Mouse (Mus musculus) hindbrain, embryonic 14.5 days (tissue): ENCODE data around the gene Klre1. TPM values are rescaled to one million over a fixed set of nuclear protein-coding genes. Genes with fewer than 3 reads are reported as not detected.
A peak's percentile ranks its signal among the peaks of the same experiment; 100 is the strongest.

ENCODE experiments used
- ATAC-seq: fragments of 200-750 bp; cut with Nextera tagmentation; 2 replicates; pipeline ENCODE4 v1.8.0; 2017; ENCODE audit warnings: moderate number of reproducible peaks, mild to moderate bottlenecking, moderate TSS enrichment, moderate library complexity; ENCODE audit not compliant: low FRiP score
- DNase-seq: peaks from one replicate; pipeline ENCODE4 v3.0.0-alpha.2; 2015; ENCODE audit warnings: low spot score
- H3K27ac ChIP-seq: fragments of 300-500 bp; sonication (generic); 2 replicates; pipeline ENCODE4 v1.5.1; 2014; ENCODE audit warnings: mild to moderate bottlenecking, moderate library complexity
- H3K27me3 ChIP-seq: fragments of 300-500 bp; sonication (generic); 2 replicates; pipeline ENCODE4 v1.6.1; 2014; ENCODE audit warnings: mild to moderate bottlenecking, low read length, mixed read lengths; ENCODE audit not compliant: control insufficient read depth, insufficient read depth
- H3K36me3 ChIP-seq: fragments of 300-500 bp; sonication (generic); replicated peaks from 2 replicates; pipeline ENCODE4 v1.6.1; 2014; ENCODE audit not compliant: control insufficient read depth, insufficient read depth
- H3K4me1 ChIP-seq: fragments of 300-500 bp; sonication (generic); replicated peaks from 2 replicates; pipeline ENCODE4 v1.6.1; 2014; ENCODE audit warnings: antibody characterized with exemption, low read length, mixed read lengths; ENCODE audit not compliant: control insufficient read depth, insufficient read depth
- H3K4me2 ChIP-seq: fragments of 300-500 bp; sonication (generic); replicated peaks from 2 replicates; pipeline ENCODE4 v1.6.1; 2014; ENCODE audit warnings: mild to moderate bottlenecking, moderate library complexity
- H3K4me3 ChIP-seq: fragments of 300-500 bp; sonication (generic); replicated peaks from 2 replicates; pipeline ENCODE4 v1.5.1; 2014; ENCODE audit warnings: mild to moderate bottlenecking, low read length
- H3K9ac ChIP-seq: fragments of 300-500 bp; sonication (generic); 2 replicates; pipeline ENCODE4 v1.6.1; 2014
- H3K9me3 ChIP-seq: fragments of 300-500 bp; sonication (generic); 2 replicates; pipeline ENCODE4 v1.6.1; 2016; ENCODE audit warnings: low read length; ENCODE audit not compliant: control insufficient read depth
- whole genome bisulfite sequencing: fragments of 180-500 bp; shearing (Covaris S2); extraction: QIAGEN DNeasy Blood & Tissue Kit; methylation state at CpG from one replicate; pipeline ENCODE4 v1.1.7; 2014; 5-methylcytosine and 5-hydroxymethylcytosine counted together
- polyA plus RNA-seq: library from polyadenylated mRNA; unstranded; fragments of >200 nt; fragmentation: Nextera tagmentation; extraction: Ambion mirVana; gene quantifications from 2 replicates; pipeline ENCODE4 v1.2.1, GENCODE M21; 2014

Gene Klre1
- polyA plus RNA-seq: not detected in 2 replicates

GRCm38 (mm10) chr6:129577605-129578004, at the start of gene Klre1:
TSS of gene Klre1 (plus strand) at chr6:129577905.
- H3K27ac ChIP-seq: no peak within 1 kb of the TSS
- DNase-seq: no peak
- no peaks in the 10 kb centered on the region for H3K27me3 ChIP-seq
- H3K4me2 ChIP-seq: no peak within 1 kb of the TSS
- no peaks in the 10 kb centered on the region for H3K4me1 ChIP-seq
- WGBS: 89% methylated on average over 8 of the region's 8 CpGs
- H3K9ac ChIP-seq: no peak within 1 kb of the TSS
- no peak for ATAC-seq
- no peak within 1 kb of the TSS for H3K4me3 ChIP-seq
- no peaks in the 10 kb centered on the region for H3K9me3 ChIP-seq
- H3K36me3 ChIP-seq: no peaks in the 10 kb centered on the region

- Histone ChIP-seq H3K4me1 (peaks cover under 1% of the 10 kb centered on the region), H3K36me3 (no peaks in the 10 kb centered on the region), H3K27ac (no peak overlapping the region), H3K9me3 (no peaks in the 10 kb centered on the region), H3K4me3 (no peak overlapping the region), H3K4me2 (no peak overlapping the region), H3K9ac (no peak overlapping the region), H3K27me3 (no peaks in the 10 kb centered on the region)
- no peak for ATAC-seq
- no peak for DNase-seq
- WGBS: 85% methylated on average over 1 of the region's 1 CpGs
These were observed 48.1 kb upstream of the Klre1 start for GRCm38 (mm10) chr6:129529605-129530004.

GRCm38 (mm10) chr6:129530261-129530660, 47.4 kb upstream of the Klre1 start:
- ATAC-seq (no peak), DNase-seq (no peak)
- H3K9me3 ChIP-seq: no peaks in the 10 kb centered on the region
- H3K4me3 ChIP-seq: no peak overlapping the region
- H3K9ac ChIP-seq: no peak overlapping the region
- no peak overlapping the region for H3K4me2 ChIP-seq
- H3K27ac ChIP-seq: no peak overlapping the region
- no peaks in the 10 kb centered on the region for H3K36me3 ChIP-seq
- H3K4me1 ChIP-seq: peaks cover 7% of the 10 kb centered on the region
- H3K27me3 ChIP-seq: no peaks in the 10 kb centered on the region

DNA sequence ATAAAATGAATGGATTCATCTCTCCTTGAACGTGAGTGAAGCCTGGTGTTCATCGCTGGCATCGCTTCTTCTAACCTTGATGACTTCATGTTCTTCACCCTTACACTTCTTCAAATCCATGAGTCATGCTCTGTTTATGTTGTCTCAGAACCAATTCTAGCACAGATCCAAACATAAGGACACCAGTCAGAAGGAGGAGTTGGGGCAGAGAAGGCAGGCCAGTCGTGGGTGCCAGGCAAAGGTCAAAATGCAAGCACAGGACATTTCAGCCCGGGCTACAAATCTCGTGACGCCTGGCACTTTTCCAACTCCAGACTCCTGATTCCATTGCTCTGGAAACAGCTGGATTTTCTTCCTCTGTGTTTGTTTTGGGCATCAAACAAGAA, 45.2 kb upstream of the Klre1 start:
- Histone ChIP-seq H3K4me3 (peak overlapping the region; percentile 94), H3K9ac (peak overlapping the region; percentile 95), H3K36me3 (peaks cover 4% of the 10 kb centered on the region), H3K9me3 (no peaks in the 10 kb centered on the region), H3K27me3 (no peaks in the 10 kb centered on the region), H3K4me1 (peaks cover 24% of the 10 kb centered on the region), H3K27ac (peak overlapping the region; percentile 94), H3K4me2 (peak overlapping the region; percentile 75)
- DNase-seq (peak; percentile 71), ATAC-seq (peak; percentile 34)
- 32% methylated on average over 7 of the region's 7 CpGs for WGBS

DNA sequence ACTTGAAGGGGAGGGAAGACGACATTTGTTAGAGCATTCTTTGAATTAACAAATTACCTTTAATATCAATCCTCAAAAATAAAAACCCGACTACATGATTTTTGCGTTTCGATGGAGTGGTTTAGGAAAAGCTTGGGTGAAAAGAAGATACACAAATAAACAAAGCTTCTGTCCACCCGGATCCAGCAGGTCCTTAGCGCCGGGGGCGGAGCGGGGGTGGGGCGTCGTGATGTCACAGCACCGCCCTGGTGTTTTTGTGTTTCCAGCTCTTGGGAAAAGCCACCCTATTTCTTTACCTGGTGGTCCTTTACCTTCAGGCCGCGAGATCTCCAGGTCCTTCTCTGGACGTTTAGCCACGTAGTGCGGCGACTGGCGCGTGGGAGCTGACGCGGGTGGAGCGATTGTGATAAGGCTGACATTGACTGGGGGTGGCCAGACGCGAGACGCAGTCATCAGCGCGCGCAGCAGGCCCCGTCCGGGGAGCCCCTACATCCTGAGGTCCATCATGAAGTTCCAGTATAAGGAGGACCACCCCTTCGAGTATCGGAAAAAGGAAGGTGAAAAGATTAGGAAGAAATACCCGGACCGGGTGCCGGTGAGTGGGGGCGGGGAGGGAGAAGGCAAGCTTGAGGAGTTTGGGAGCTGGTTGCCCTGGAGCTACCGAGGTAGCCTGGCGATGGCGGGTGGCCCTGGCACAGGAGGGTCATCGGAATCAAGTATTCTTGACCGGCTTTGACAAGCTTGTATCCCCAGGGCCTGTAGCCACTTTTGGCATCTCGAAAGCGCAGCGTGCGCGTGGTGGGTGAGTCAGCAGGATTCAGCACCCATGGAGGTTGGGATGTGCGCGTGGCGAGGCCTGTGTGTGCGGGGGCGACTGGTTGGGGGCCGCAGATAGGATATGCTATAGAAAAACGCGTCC, 44.5 kb upstream of the Klre1 start, which contains the start of gene Gabarapl1:
TSS of gene Gabarapl1 (plus strand) at position 219 of the 919 bp plus-strand sequence.
- H3K27me3 ChIP-seq: no peaks in the 10 kb centered on the region
- under 1% methylated on average over 55 of the region's 55 CpGs for WGBS
- H3K4me2 ChIP-seq: peak within 1 kb of the TSS; percentile 75
- H3K9ac ChIP-seq: peak within 1 kb of the TSS; percentile 95
- peaks cover 10% of the 10 kb centered on the region for H3K36me3 ChIP-seq
- H3K4me3 ChIP-seq: peak within 1 kb of the TSS; percentile 94
- no peaks in the 10 kb centered on the region for H3K9me3 ChIP-seq
- peak within 1 kb of the TSS; percentile 94 for H3K27ac ChIP-seq
- ATAC-seq (peak; percentile 86), DNase-seq (peak; percentile 88)
- peaks cover 24% of the 10 kb centered on the region for H3K4me1 ChIP-seq

DNA sequence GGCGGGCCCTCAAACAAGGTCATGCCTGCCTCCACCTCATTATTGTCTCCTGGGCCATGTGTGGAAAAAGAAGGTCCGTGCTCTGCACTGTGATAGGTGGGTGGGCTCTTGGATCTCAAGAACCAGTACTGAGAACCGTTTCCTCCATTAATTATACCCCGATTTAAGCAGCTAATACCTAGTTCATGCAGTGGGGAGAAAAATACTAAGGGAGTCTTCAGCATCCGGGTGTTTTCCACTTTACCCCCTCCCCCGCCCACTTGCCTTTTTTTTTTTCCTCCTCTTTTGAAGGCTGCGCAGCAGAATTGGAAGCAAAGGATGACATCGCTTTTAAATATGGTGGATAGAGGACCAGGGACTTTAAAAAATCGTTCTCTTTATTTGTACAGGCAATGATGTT, 43.6 kb upstream of the Klre1 start:
- no peaks in the 10 kb centered on the region for H3K9me3 ChIP-seq
- H3K9ac ChIP-seq: peak overlapping the region; percentile 95
- no peaks in the 10 kb centered on the region for H3K27me3 ChIP-seq
- peaks cover 19% of the 10 kb centered on the region for H3K36me3 ChIP-seq
- H3K4me2 ChIP-seq: peak overlapping the region; percentile 75
- H3K4me1 ChIP-seq: peaks cover 24% of the 10 kb centered on the region
- peak; percentile 47 for ATAC-seq
- DNase-seq: peak; percentile 69
- peak overlapping the region; percentile 94 for H3K27ac ChIP-seq
- peak overlapping the region; percentile 94 for H3K4me3 ChIP-seq
- 8% methylated on average over 9 of the region's 9 CpGs for WGBS

- 49% methylated on average over 4 of the region's 4 CpGs for WGBS
- Histone ChIP-seq H3K4me3 (peak overlapping the region; percentile 94), H3K27me3 (no peaks in the 10 kb centered on the region), H3K4me2 (peak overlapping the region; percentile 75), H3K36me3 (peaks cover 25% of the 10 kb centered on the region), H3K9me3 (no peaks in the 10 kb centered on the region), H3K4me1 (peaks cover 24% of the 10 kb centered on the region), H3K27ac (peak overlapping the region; percentile 94), H3K9ac (peak overlapping the region; percentile 95)
- ATAC-seq: peak; percentile 19; the same call in 1 of the 2 replicates
- DNase-seq: no peak
These were observed 43.0 kb upstream of the Klre1 start for GRCm38 (mm10) chr6:129534627-129535190.

DNA sequence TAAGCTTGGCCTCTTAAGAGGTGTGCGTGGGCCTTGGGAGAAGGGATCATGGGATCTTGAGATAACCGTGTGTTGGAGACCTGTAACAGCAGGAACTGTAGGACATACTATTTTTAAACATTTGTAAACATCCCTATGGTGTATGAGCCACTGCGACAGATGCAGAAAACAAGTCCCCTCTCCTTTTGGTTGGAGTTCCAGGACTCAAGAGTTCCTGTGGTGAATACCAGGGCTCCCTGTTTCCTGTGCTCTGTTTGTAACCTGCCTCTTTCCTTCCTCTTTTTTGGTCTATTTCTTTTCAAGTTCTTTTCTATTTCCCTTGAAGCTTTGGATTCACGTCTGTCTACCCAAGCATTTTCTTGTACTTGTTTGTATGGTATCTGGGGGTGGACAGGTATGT, 42.0 kb upstream of the Klre1 start:
- 82% methylated on average over 4 of the region's 4 CpGs for whole genome bisulfite sequencing
- Histone ChIP-seq H3K27ac (no peak overlapping the region), H3K9ac (no peak overlapping the region), H3K4me3 (peak overlapping the region; percentile 94; the same call in 1 of the 2 replicates), H3K4me2 (peak overlapping the region; percentile 75), H3K4me1 (peaks cover 24% of the 10 kb centered on the region), H3K9me3 (no peaks in the 10 kb centered on the region), H3K36me3 (peaks cover 35% of the 10 kb centered on the region), H3K27me3 (no peaks in the 10 kb centered on the region)
- DNase-seq (no peak), ATAC-seq (no peak)

DNA sequence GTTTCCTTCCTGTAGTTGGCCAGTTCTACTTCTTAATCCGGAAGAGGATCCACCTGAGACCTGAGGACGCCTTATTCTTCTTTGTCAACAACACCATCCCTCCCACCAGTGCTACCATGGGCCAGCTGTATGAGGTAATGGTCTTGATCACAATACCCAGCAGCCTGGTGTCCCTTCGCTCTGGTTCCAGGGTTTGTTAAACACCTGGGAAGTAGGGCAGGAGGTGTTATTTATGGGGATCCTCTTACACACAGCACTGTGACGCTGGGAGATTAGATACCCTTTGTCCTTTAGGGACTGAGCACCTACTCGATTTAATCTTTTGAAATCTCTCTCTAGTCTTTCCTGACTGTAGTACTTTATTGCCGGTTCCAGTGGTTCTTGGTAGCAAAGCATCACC, 39.1 kb upstream of the Klre1 start:
- Histone ChIP-seq H3K36me3 (peaks cover 60% of the 10 kb centered on the region), H3K27me3 (no peaks in the 10 kb centered on the region), H3K9ac (no peak overlapping the region), H3K4me1 (peaks cover 24% of the 10 kb centered on the region), H3K4me3 (no peak overlapping the region), H3K9me3 (no peaks in the 10 kb centered on the region), H3K4me2 (no peak overlapping the region), H3K27ac (no peak overlapping the region)
- DNase-seq: no peak
- 95% methylated on average over 6 of the region's 6 CpGs for WGBS
- ATAC-seq: no peak
